Mouse (Mus musculus) ES-Bruce4 (cell line): ENCODE measurements around the gene Clip4.

ENCODE experiments used
- CTCF ChIP-seq: IDR thresholded peaks from one replicate; pipeline ENCODE4 v1.8.1; 2011; ENCODE audit warnings: low read depth, low read length
- EP300 ChIP-seq: IDR thresholded peaks from 2 replicates; pipeline ENCODE4 v1.6.1; 2011; ENCODE audit warnings: low read depth, low read length; ENCODE audit not compliant: insufficient read depth
- POLR2A ChIP-seq: IDR thresholded peaks from one replicate; pipeline ENCODE4 v1.8.1; 2011; ENCODE audit warnings: low read length; ENCODE audit not compliant: insufficient read depth

DNA sequence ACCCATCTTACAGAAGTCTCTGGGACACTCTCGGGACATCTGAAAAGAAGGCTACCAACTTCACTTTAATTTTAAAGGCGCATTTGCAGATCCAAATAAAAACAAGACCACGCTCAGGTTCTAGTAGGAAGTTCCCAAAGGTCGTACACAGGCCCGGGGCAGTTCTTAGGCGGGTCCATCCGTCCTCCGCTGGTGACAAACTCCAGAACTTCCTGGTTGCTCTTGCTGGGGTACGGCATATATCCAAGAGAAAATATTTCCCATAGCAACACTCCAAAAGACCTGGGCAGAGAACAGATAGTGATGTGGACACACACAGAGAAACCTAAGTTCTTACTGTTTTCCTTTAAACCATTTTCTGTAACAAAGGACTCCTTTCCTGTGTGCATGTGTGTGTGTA is 106.5 kb downstream of the Clip4 start:
- TF ChIP-seq EP300, result no peak
- no peak for TF ChIP-seq CTCF
- TF ChIP-seq POLR2A, result no peak
